Mouse (Mus musculus) adrenal gland, postnatal 25 days (tissue): ENCODE data around the gene Lemd2. TPM values are rescaled to one million over a fixed set of nuclear protein-coding genes. Genes with fewer than 3 reads are reported as not detected.
"Not testable (repeated sequence)": the region's sequence is repeated elsewhere in the genome, so short reads cannot be mapped to it uniquely, and the experiment has no call there.

Experiments used
- DNase-seq: peaks from one replicate; pipeline ENCODE4 v3.0.0; 2021; ENCODE audit warnings: mixed read lengths
- long read RNA-seq: library from polyadenylated mRNA; stranded (forward); transcript quantifications from one replicate; pipeline ENCODE4 v2.0.0, GENCODE M21; 2021
- total RNA-seq: library from RNA; stranded (reverse); gene quantifications from 2 replicates; pipeline ENCODE4 v1.2.3, GENCODE M21; 2021

The Lemd2 gene
- total RNA-seq: 80.7 and 81.1 TPM in 2 replicates
- long read RNA-seq, transcript Lemd2-201 (9 exons, 2,627 nt): major isoform, 259 of 295 reads
- long read RNA-seq, partial matches to known transcripts: 8 of 295 reads
- long read RNA-seq, other reads (novel, unspliced or antisense): 27 of 295 reads

- peak; percentile 97 for DNase-seq
Measured at GRCm38 (mm10) chr17:27204075-27204909, at the start of gene Lemd2. Gene Lemd2, minus strand, starts transcription at chr17:27204469.

DNA sequence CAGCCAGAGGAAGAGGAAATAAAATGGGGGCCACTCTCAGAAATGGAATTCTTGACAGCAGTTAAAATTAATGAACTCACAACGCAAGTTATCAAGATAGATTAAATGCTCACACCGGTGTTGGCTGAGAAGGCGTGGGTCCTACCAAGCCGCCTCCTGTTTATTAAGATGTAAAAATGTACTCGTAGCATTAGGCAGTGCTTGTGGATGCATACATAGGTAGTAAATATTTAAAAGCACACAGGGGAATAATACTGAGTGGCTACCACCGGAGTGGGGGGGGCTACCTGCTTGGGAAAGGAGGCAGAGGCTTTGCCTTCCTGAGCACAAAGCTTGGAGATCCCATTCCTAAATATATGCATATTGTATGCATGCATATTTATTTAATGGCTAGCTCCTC, 46.9 kb upstream of the Lemd2 start:
- DNase-seq: no peak

DNA sequence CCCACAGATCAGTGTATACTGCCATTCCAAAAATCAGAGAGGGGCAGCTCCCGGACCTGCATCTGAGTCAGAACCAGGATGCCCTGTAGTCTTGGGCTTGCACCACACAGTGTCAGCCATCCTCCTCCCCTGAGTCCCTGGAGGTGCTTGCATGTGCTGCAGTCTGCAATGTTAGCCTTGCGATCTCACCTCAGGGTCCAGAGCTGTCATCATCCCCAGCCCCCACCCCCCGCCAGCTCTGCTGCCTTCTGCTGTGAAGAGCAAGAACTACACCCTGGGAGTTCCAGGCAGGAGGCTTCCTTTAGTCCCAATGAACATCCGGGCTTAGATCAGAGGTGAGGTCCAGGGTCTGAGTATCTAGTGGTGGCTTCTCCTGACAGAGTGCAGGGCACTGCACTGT, 46.2 kb upstream of the Lemd2 start:
- no peak for DNase-seq

DNA sequence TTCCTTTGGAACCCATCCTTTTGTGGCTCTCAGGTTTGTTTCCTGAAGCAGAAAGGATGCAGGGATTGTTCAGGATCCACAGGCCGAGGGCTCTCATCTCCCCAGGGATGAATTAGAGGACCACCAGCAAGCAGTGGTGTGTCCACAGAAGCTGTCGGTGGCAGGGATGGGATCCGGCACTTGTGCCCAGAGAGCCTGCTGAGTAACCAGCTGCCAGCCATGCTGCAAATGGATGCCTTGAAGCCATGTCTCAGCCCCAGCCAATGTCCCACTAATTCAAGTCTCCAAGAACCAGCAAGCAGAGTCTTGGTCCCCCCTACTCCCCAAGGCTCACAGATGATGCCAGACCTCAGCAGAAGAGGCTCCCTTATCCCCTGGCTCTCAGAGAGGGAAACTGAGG, 44.8 kb upstream of the Lemd2 start:
- DNase-seq: no peak

- DNase-seq: no peak
Measured at GRCm38 (mm10) chr17:27247680-27248386, 43.6 kb upstream of the Lemd2 start.

- no peak for DNase-seq
Measured at GRCm38 (mm10) chr17:27245851-27246381, 41.6 kb upstream of the Lemd2 start.

DNA sequence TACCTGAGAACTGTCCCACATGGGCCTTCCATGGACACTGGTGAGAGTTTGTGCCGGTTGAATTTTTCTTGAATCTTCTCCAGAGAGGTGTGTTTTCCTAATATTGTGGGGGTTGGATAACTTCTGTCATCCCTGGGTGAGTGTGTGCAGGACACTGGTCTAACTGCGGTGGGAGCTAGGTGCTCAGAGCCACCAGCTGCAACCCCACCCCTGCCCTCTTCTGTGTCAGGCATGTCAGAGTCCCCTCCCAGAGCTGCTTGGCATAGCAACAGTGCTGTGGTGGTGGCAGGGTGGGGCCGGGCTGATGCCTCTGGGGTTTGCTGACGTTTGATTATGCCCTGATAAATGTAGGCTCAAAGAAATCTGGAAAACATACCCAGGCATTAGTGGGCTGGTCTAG, 40.6 kb upstream of the Lemd2 start:
- no peak for DNase-seq

GRCm38 (mm10) chr17:27242194-27243189, 38.2 kb upstream of the Lemd2 start:
- DNase-seq: peak; percentile 74

DNA sequence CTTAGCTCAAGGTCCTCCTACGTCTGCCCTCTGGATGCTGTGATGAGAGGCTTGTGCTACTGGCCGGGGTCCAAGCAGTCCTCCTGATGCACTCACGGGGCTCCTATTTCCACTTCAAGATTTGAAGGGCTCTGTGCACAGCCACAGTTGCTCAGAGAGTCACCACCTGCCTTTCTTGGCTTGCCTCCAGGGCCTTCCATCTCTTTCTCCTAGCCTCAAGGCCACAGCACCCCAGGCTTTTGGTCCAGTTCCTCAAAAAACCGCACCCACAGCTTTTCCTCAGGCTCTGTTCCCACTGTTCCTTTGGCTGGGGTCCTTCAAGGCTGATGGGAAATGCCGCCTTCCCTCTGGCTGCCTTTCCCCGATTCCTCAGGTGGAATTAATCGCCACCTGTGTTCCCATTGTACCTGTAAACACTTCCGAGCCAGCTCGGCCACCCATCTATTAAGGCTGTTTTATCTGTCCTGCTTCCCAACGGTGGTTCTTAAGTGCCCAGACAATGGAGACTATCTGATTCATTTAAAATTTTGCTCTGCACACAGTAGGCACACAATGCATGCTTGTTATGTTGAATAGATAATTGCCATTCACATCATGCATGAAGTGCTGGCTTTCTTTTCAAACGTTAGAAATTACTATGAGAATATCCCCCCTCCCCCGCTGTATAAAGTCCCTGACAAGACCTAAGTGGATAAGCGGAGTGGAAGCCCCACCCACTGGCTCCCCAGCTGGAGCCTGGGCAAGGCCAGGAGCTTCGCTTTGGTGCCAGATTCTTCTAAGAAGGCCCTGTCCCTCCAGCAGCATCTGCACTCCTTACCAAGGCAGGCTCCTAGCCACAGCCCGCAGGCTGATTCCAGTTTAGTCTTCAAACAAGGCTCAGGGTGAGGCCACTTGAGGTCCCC, 36.5 kb upstream of the Lemd2 start:
- peak; percentile 78 for DNase-seq

DNA sequence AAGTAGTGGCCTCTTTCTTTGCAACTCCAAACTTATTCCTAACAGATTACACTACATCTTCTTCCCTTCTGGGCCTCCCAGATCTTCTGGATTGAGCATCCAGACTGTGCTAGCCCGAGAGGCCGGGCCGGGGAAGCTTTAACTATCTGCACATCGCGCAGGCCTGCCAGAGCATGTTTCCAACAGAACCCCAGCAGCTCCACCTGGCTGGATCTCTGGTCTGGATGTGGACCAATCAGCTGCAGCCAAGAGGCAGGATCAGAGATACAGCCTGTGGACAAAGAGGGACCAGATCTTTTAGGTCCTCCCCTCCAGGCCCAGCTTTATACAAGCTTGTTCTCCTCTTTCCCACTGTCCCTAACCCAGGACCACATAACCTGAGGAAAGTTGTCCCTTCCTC, 35.7 kb upstream of the Lemd2 start:
- DNase-seq: no peak

- DNase-seq: no peak
Measured at GRCm38 (mm10) chr17:27238637-27239036, 34.4 kb upstream of the Lemd2 start.

DNA sequence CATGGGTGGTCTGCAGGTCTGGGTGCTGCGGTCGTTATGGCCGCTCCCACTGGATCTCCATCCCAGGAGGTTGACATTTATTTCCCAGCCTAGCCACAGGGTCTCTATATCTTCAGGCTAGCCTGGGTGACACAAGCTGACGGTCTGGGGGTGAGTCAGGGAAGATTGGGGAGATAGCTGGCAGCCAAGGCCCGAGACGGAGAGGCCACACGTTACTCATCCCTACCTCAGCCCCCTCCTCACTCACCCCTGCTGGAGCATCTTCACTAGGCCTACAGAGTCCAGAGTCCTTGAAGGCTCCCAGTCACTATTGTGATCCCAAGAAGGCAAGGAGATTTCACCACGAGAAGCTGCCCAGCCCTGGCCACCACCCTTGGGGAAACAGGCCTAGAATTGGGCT, 33.5 kb upstream of the Lemd2 start:
- DNase-seq: peak; percentile 48

DNA sequence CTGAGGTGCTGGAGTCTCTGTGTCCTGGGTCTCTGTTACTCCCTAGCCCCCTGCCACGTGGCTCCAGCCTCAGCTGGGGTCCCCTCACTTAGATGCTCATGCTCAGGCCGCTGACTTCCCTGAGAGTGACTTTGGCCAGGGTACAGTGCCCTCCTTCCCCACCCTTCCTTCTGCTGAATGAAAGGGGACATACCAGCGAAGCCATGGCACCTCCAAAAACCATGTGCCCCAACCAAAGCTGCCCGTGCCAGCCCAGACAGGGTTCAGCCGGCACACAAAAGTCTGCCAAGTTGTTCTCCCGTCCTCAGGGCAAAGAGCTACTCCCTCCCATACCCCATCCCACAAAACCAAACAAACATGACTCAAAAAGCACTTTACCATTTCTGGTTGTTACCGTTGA, 29.0 kb upstream of the Lemd2 start:
- no peak for DNase-seq

GRCm38 (mm10) chr17:27232176-27232575, 27.9 kb upstream of the Lemd2 start:
- no peak for DNase-seq

- DNase-seq: not testable (repeated sequence)
Measured at GRCm38 (mm10) chr17:27231586-27231985, 27.3 kb upstream of the Lemd2 start.

- DNase-seq: no peak
Measured at GRCm38 (mm10) chr17:27231146-27231503, 26.9 kb upstream of the Lemd2 start.

GRCm38 (mm10) chr17:27230455-27231145, 26.3 kb upstream of the Lemd2 start:
- DNase-seq: no peak

DNA sequence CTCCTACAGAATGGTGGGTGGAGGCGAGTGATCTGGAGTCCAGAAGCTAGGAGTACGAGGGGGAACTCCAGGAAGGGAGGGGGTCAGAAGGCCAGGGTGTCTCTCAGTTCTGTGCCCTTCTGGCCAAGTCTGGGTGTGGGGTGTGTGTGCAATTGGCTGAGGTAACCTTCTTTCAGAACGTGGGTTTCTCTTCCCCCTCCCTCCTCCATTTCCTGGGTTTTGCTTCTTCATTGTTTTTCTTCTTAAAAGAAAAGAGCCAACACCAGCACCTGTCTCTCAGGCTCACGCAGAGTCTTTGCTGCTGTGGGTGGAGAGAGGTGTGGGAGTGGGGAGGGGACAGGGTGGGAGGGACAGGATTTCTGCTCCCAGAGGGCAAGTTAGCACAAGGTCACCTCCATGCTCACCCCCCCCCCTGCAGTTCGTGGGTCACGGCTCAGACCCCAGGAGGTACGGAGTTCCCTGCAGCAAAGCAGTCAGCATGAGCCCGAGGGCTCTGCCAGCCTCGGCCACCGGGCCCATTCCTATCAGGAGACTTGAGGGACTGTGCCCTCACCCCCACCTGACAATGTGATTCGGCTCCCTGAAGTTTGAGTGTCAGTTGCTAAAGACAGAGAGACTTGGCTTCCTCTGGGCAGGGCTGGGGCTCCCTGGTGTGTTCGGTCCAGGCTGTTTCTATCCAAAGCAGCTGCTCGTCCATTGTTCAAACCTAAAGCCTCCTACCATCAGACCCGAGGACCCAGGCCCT, 25.6 kb upstream of the Lemd2 start:
- DNase-seq: no peak

DNA sequence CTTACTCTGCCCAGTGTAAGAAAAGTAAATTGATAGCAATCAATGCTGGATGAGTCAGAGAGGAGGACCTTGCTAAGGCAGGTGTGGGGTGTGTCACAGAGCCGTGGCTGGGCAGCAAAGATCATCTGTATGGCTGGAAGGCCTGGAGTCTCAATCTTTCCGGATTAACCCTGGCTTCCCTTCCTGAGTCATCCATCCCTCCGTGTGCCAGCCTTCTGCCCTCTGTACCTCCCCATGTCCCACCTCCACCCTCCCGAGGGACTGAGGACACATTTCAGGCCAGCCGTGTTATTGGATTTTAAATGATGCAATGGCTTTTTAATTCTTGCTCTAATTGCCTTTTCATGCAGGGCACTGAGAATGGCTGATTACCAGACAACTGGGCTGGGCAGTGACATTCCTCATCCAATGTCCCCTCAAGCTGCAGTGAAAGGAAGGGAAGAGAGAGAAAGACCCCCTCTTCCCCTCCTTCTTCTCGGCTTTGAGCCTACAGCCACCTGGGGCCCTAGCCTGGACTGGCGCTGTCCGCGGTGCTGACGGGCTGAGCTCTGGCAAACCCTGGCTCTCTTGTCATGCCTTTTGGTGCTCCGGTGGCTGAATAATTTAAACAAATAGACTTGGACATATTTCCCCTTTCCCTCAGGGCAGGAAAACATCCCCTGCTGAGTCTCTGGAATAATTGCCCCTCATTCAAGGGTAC, 24.1 kb upstream of the Lemd2 start:
- DNase-seq: peak; percentile 87
